Mouse (Mus musculus): ENCODE measurements at regions not wholly inside any gene's neighbourhood (a gene's known extent, or its start where the extent isn't known, plus 50 kb on each side); places are given as distances from the start of the nearest gene placed in this dataset.

DNA sequence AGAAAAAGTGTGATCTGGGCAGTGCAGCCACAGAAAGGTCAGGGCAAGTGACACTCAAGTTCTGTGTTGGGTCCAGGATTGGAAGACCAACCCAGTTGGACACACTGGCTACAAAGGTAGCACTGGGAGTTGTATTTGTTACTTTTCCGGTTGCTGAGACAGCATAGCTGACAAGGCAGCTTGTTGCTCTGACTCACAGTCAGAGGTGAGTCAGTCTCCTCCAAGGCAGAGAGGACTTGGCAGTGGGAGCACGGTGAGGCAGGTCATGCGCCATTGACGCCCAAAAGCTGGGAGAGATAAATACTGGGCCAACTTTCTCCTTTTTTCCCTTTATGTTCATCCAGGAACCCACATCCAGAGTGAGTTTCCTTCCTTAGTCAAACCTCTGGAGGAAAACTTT is 88.4 kb downstream of the Zfp706 start:
- DNase-seq (ENCODE audit: low spot score in 2 of 2): no peak

DNA sequence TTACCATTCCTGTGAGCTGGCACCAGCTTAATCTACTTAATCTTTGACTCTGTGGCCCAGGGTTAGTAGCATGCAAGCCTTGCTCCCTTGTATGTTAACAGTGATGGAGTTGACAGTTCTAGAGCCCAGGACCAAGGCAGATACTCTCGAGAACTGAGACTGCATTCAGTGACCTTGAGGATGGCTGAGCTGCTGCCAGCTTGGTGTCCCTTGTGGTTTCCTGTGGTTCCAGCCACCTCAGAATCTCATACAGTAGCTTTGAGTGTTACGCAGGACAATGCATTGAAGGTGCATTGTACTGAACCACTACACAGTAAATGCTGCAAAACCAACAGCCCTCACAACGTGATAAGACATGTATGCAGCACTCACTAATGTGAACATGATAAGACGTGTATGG is 90.6 kb downstream of the Zfp706 start:
- DNase-seq (ENCODE audit: low spot score in 2 of 2): no peak

DNA sequence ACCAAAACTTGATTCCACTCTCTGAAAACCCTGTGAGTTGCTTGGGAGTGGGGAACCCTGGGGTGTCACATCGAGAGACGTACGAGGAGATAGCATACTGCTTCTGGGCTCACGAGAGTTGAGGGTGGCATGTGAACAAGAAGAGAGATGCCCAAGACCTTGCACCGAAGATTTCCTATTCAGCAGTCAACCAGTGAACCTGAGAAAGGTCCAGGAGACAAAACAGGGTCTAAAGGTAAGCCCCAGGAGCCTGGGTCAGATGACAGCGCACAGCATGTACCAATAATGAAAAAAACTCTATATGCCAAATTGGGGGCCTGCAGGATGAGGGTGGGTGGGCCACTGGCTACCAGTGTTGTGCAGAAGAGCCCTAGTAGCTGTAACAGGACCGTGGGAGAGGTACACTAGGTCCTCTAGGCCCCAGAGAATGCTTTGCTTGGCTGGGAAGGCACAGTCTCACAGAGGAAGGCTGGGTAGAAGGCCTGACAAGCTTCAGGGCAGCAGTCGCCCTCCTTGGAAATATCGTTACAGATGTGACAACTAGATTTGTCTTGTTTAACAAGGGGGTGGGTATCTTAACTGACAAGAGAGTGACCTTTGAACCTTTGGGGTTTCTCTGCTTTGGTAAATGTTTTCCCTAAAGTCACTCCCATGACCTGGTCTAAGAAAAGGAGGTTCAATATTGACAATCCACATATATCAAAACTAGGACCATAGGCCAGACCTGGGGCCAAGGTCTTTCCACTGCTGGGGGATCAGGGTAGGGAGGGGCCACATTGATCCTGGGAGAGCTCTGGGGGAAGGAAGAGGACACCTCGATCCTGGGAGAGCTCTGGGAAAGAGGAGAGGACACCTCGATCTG is 93.1 kb downstream of the Zfp706 start:
- no peak for DNase-seq (ENCODE audit: low spot score in 2 of 2)

DNA sequence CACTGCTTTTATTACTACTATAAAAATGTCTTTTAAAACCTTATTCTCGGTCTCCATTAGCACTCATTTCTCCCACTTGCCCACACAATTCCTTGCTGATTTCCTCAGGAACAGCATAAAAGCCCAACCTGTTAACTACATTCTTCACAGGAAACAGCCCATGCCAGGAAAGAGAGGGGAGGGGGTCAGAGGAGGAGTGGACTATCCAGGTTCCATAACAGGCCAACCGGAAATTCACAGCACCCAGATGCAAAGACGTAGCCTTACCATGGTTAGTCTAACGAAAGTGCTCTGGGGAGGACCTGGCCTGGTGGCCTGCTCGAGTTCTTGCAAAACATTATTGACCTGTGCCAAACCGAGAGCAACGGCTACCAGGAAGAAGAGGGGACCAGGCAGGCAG is 94.3 kb downstream of the Zfp706 start:
- DNase-seq (ENCODE audit: low spot score in 2 of 2): no peak

DNA sequence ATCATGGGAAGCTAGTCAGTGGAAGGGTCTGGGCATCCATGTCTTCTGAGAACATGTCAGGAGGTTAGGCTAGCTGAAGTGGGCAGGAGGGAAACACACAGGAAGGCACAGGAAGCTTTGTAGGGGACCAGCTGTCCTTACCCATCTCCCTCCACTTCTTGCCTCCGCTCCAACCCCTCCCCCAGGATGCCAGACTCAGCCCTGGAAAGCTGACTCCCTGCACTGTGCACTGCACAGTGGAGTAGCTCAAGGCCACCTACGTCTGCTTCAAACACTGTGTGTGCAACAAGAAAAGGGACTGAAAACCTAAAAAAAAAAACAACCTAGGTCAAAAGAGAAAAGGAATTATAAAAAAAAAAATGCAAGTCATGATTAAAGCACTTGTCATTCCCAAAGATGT is 97.3 kb downstream of the Zfp706 start:
- DNase-seq (ENCODE audit: low spot score in 2 of 2): no peak

DNA sequence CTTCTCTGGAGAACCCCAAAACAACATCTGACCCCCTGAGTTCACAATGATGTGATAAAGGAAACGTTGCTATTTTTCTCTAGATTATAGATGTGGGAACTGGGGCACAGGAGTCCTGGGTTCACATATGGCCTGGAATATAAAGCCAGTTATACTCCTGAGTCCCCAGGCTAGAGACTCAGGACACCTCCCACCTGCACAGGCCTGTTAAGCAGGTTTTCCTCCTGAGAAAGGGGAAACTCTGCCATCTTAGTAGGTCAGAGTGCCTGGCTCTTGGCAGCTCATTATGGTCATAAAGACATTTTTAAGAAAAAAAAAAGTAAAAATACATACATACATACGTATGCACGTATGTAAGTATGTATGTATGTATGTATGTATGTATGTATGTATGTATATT is 98.1 kb downstream of the Zfp706 start:
- no peak for DNase-seq (ENCODE audit: low spot score in 2 of 2)

DNA sequence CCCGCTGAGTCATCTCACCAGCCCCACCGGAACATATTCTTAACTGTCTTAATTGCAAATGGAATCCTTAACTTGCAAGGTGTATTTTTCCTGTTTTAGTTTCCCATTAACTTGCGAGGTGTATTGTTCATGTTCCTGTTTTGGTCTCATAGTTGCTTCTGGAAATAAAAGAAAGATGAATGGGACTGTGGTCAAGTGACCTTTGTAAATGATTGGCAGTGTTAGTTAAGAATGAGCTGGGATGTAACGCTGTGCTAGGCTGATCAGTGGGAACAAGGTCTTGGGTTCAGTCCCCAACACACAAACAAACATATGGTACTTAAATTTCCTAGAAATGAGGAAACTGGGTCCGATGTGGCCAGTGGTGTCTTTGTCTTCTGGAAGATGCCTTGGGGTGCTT is 100.8 kb downstream of the Zfp706 start:
- DNase-seq (ENCODE audit: low spot score in 2 of 2): no peak

DNA sequence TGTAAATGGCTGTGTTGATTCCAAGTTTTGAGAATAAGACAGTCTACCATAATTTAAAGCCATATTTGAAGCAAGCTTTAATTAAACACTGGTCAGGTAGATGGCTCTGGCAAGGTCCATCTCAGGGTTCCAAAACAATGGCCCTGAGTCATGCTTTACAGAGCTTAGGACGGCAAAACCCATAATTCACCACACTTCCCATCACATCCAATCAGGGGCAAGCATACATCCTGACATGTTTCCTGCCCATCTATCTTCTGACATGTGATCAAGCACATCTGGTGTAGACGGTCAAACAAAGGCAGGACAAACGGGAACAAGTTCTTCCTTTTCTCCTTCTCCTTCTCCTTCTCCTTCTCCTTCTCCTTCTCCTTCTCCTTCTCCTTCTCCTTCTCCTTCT is 101.5 kb downstream of the Zfp706 start:
- no peak for DNase-seq (ENCODE audit: low spot score in 2 of 2)

DNA sequence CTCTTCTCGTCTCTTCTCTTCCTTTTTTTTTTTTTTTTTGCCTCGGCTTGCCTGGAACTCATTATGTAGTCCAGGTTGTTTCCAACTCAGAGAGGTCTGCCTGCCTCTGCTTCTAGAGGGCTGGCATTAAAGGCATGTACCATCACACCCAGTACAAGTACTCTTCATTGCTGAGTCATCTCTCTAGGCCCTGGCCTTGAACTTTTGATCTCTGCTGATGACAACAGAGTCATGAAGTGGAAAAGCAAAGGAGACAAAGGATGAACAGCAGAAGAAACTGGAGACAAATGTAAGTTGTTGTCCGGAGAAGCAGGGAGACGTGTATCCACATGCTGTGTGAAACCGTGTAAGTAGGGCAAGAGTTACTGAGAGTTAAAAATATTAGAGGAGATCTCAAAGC is 103.7 kb downstream of the Zfp706 start:
- DNase-seq (ENCODE audit: low spot score in 2 of 2): no peak

DNA sequence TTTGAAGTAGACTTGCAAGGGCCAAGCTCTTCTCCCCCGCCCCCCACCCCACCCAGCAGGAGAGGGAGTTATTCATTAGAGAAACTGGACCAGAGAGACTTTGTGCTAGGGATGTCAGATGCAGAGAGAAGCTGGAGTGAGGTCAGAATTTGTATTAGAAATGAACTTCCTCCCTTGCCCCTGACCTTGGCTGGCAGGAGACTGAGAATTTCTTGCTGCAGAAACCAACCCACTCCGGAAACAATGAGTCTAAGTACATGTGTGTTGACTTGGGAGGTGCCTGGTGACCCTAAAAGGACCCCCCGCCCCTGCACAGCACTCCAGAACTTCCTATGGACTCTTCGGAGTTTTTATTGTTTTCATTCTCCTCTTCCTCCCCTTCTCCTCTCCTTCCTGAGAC is 104.3 kb downstream of the Zfp706 start:
- no peak for DNase-seq (ENCODE audit: low spot score in 2 of 2)

DNA sequence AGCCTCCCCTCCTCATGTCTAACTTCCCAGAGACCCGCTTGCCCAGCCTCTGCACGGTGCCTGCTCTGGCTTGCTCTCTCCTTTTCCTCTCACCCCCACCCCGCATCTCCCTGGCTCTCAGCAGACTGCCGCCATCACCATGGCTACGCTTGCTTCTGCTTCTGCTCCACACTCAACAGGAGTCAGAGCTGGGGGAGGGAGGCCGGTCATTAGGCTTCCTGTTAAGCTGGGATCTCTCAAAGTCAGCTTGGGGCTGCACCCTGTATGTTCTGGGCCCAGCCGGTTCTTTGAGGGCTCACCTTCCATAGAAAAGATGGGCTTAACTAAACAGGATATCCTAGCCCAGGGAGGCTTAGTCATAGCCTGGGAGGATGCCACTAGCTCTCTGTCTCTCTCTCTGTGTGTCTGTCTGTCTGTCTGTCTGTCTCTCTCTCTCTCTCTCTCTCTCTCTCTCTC is 105.7 kb downstream of the Zfp706 start:
- peak; percentile 50 to 72 for DNase-seq (ENCODE audit: low spot score in 2 of 2)

DNA sequence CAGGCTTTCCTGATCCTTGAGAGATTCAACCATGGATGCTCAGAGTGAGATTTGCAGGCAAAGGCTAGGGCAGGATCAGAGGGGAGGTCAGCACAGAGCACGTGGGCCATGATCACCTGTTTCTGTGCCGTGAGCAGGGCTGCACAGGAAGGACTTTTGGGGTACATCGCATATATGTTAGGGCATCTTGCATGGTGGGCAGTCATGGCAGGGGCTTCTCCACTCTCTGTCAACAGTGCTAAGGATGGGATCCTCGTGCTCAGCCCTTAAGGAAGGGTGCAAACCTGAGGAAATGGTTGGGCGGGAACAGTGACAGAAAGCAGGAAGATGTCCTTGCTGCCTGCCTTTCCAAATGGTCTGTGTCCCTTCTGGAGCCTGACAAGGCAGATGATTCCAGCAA is 106.2 kb downstream of the Zfp706 start:
- no peak for DNase-seq (ENCODE audit: low spot score in 2 of 2)

DNA sequence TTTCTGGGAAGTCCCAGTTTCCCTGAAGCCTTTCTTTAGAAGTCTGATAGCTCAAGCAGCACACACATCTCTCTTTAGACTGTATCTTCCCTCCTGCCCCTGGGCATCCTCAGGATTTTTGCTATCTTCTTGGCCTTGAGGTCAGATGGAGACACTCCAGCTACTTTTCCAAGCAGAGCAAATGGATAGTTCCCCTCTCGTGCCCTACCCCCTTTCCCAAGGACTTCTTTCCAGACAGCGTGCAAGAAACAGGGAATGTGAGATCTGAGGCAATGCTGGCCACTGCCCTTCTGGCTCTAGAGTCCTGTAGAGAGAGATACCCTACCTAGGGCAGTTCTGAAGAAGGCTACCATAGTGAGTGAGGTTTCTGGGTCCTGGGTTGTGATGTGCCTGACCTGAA is 106.6 kb downstream of the Zfp706 start:
- no peak for DNase-seq (ENCODE audit: low spot score in 2 of 2)

DNA sequence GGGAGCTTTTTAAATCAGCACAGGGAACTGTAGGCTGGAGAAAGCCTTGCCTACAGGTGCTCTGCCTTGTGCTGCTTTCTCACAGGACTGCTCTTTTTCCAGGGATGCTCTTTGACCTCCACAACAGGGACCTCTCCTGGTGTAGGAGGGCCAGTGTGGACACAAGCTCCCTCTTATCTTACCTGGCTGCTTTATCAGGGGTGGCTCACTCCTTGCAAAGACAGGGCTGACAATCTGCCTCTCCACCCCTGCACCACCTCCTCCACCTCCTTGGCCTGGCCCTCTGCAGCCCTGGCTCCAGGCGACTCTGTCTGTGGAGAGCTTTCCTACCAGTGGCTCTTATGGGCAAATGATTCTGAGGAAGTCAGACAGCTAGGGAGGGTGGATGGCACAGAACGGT is 107.7 kb downstream of the Zfp706 start:
- DNase-seq (ENCODE audit: low spot score in 2 of 2): no peak

DNA sequence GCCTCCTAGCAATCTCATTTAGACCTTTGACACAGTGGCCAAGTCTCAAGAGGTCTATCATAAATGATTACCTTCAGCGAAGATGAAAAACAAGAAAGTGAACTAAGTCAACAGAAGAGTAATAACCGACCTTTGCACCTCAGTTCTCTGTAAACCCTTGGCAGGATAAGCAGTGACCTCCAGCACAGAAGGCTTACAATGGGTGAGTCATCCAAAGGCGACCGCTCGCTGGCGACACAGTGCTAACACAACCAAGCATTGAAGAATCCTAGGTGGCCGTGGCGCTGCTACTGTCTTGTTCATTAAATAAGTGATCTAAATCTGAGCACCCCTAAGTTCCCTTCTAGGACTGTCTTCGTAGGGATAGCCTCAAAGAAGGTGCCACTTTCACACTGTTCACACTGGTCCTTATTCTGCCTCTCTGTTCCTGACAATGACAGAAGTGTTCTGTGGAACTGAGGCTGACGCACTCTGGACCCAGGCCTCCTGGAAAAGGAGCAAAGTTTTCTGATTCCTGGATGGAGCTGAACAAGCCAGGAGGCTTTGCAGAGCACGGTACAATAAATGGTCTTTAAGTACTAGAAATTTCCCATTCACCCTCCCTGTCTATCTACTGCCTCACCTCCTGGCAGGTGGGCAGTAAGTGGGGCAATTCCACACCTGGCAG is 108.6 kb downstream of the Zfp706 start:
- DNase-seq (ENCODE audit: low spot score in 2 of 2): no peak

DNA sequence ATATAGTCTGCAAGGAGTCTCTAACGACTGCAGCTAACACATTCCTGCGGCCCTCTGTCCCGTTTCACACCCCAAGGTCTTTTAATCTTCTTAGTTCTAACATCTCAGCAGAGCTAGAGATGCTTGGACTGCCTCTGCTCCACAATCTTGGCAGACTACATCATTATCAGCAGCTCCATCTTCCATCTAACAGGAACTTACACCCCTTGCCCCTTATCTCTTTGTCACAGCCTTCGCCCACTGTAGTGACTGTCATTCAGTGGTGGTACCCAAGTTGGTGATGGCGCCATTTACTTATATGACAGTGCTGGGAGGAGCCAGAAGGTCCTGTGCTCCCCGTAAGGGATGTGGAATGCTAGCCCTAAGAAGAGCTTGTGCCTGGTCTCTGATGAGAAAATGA is 109.2 kb downstream of the Zfp706 start:
- DNase-seq (ENCODE audit: low spot score in 2 of 2): no peak

DNA sequence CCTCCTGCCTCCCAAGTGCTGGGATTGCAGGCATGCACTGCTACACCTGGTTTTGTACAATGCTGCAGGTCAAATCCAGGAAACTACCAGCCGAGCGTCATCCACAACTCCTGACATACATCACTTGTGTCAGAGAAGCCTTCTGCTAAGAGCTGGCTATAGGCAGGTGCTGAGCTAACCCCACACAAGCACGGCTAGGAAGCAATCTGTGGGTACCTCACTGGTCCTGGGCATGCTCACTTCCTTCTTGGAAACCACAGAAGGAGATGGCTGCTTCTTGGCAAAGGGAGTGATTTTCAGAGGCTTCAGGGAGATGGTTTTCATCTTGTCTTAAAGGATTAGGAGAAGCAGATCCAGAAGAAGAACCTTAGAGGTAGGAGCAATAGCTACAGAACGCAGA is 111.3 kb downstream of the Zfp706 start:
- DNase-seq (ENCODE audit: low spot score in 2 of 2): no peak

DNA sequence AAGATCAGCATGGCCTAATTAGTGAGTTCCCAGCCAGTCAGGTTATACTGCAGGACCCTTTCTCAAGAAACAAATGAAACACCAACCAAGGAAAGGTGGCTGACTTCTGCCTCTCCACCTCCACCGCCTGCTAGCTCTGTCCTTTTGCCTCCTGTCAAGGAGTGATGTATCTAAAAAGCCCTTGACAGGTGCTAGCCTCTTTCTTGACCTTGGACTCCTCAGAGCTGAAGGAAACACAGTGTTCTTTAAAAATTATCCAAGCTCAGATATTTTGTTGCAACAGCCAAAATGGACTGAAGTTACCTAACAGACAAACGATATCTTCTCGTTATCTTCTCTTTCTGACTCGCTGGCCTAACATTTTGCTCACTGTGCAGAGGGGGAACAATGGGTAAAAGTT is 112.5 kb downstream of the Zfp706 start:
- no peak for DNase-seq (ENCODE audit: low spot score in 2 of 2)

DNA sequence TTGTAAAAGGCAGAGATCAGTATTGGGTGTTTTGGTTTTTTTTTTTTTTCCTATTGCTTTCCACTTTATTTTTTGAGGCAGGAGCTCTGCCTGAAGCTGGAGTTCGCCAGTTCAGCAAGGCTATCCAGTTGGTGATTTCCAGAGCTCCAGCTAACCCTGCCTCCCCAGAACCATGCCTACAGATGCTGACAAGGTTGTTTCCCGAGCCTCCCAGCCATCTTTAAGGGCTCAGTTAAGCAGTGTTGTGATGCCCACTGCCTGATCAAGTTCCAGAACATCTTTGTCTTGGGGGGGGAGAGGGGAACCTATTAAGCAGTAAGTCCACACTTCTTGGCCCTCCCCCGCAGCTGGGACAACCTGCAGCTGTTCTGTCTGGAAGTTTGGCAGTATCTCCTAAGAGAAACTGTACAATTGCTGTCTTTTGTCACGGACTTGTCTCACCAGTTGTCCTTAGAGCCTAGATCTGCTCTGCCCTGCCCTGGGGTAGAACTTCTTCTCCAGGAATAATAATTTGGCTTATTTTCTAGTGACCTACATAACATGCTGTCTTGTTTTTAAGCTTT is 114.1 kb downstream of the Zfp706 start:
- no peak for DNase-seq (ENCODE audit: low spot score in 2 of 2)

DNA sequence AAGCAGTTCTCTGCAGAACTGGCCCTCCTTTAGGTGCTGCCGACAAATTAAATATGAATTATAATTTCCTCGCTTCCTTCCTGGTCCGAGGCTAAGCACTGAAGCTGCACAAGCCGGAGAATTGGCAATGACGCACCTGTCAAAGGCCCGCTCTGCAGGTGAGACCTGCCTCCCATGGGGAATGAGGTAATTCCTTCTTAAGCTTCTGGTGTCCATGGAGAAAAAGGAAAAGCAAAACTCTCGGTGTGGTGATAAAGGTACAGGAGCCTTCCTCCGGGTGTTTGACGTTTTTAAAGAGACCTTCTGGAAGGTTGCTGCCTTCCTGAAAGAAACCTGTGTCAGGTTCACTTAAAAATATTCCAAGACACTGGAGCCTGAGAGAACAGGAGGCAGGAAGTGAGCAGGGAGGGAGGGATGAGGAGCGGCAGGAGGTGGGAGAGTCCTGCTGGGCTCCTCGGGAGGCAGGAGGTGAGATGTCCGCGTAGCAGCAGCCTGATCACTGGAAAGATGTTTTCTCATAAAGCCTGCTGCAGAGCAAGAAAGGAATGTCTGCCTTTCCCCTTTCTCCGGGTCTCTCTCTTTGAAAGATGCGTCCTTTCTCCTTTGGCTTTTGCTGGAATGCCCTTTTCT is 114.9 kb downstream of the Zfp706 start:
- no peak for DNase-seq (ENCODE audit: low spot score in 2 of 2)

DNA sequence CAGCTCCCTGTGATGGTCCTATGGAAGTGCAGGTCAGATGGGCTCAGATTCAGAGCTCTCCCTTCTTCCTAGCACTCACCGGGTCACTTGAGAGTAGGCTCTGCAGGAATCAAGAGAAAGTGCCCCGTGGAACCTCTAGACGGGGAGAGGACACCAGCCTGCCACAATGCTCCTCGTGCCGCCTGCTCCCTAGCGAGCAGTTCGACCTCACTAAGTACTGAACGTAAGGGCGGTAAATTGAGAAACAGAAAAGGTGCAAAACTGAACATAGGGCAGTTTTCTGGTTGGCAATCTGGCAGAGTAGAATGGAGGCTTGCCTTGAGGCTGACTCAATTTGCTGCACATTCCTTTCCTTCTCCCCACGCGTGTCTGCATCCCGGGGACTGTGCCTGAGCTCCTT is 115.7 kb downstream of the Zfp706 start:
- no peak for DNase-seq (ENCODE audit: low spot score in 2 of 2)

DNA sequence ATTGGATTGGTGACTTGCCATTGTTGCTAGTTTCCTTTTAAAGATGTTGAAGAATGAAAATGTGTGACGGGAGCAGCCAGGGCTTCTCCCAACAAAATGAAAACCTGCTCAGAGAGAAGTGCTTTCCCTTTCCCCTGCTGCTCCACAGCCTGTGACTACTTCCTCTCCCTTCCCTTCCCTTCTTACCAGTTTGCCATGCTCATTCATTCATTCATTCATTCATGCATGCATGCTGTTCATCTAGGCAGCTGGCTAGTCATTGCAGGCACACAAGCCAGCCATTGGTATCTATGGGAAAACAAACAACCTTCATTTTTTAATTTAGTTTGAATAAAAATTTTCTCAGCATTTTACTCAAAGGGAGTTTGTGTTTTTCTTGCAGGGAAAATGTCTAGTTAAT is 116.3 kb downstream of the Zfp706 start:
- no peak for DNase-seq (ENCODE audit: low spot score in 2 of 2)

DNA sequence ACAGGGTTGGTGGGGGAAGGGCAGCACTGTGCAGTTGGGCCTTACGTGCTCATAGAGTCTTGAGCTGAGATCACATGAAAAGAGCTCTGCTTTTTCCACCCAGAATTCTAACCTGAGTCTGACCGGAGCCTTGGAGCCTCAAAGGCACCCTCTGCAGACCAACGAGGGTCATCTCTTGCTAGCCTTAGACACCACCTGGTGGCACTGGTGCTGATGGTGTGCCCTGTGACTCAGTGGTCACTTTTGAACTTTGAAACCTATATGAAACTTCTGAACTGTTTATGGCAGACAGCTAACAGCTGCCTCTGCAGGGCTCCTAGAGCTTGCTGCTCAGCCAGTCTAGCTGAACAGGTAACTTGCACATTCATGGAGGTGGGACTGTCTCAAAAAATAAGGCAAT is 118.5 kb downstream of the Zfp706 start:
- no peak for DNase-seq (ENCODE audit: low spot score in 2 of 2)
